Mouse (Mus musculus): Measurements from ENCODE around the gene Olfr718-ps1. TPM values are rescaled to one million over a fixed set of nuclear protein-coding genes. Genes with fewer than 3 reads are reported as not detected.
"Not testable (repeated sequence)": the region's sequence is repeated elsewhere in the genome, so short reads cannot be mapped to it uniquely, and the experiment has no call there.

Gene Olfr718-ps1
- polyA plus RNA-seq, 1 experiment from 2014 or later, result not detected

- no peak overlapping the region for H3K9ac ChIP-seq
- no peak overlapping the region for H3K4me3 ChIP-seq
- WGBS, result 84% methylated on average over 3 of the region's 3 CpGs
- H3K9me3 ChIP-seq (replicated peaks), result no peaks in the 10 kb centered on the region; the same call in 1 of the 2 replicates
- no peak overlapping the region for H3K27ac ChIP-seq
- no peak for ATAC-seq (replicated peaks; ENCODE audit: insufficient number of reproducible peaks, insufficient read depth, low FRiP score, low read depth)
- H3K36me3 ChIP-seq, result no peaks in the 10 kb centered on the region
- H3K4me1 ChIP-seq (replicated peaks), result peaks cover 4% of the 10 kb centered on the region; the same call in 1 of the 2 replicates
- H3K27me3 ChIP-seq, result peaks cover 47% of the 10 kb centered on the region
- H3K4me2 ChIP-seq, result no peak overlapping the region
These were observed 8.2 kb upstream of the Olfr718-ps1 start for GRCm38 (mm10) chr5:143155534-143155933.

- Histone ChIP-seq H3K36me3 (no peaks in the 10 kb centered on the region), H3K27ac (no peak overlapping the region), H3K9me3 (replicated peaks) (peaks cover 2% of the 10 kb centered on the region; the same call in 1 of the 2 replicates), H3K4me2 (no peak overlapping the region), H3K4me3 (no peak overlapping the region), H3K4me1 (replicated peaks) (peaks cover 4% of the 10 kb centered on the region; the same call in 1 of the 2 replicates), H3K9ac (no peak overlapping the region), H3K27me3 (peaks cover 33% of the 10 kb centered on the region)
- ATAC-seq (replicated peaks; ENCODE audit: insufficient number of reproducible peaks, insufficient read depth, low FRiP score, low read depth), result no peak
- 81% methylated on average over 10 of the region's 10 CpGs for WGBS
These were observed 6.4 kb upstream of the Olfr718-ps1 start for GRCm38 (mm10) chr5:143153756-143154155.

GRCm38 (mm10) chr5:143150044-143150443 is 2.7 kb upstream of the Olfr718-ps1 start:
- WGBS, result 77% methylated on average over 2 of the region's 2 CpGs
- no peaks in the 10 kb centered on the region for H3K36me3 ChIP-seq
- H3K4me3 ChIP-seq, result no peak overlapping the region
- no peaks in the 10 kb centered on the region for H3K4me1 ChIP-seq (replicated peaks)
- H3K9me3 ChIP-seq (replicated peaks), result peaks cover 2% of the 10 kb centered on the region; the same call in 1 of the 2 replicates
- H3K4me2 ChIP-seq, result no peak overlapping the region
- H3K9ac ChIP-seq, result no peak overlapping the region
- ATAC-seq (replicated peaks; ENCODE audit: insufficient number of reproducible peaks, insufficient read depth, low FRiP score, low read depth), result no peak
- no peaks in the 10 kb centered on the region; the same call in 1 of the 2 replicates for H3K27me3 ChIP-seq
- no peak overlapping the region for H3K27ac ChIP-seq

GRCm38 (mm10) chr5:143149536-143149935 is 2.2 kb upstream of the Olfr718-ps1 start:
- no peak overlapping the region for H3K27ac ChIP-seq
- no peak overlapping the region for H3K4me2 ChIP-seq
- 93% methylated on average over 2 of the region's 2 CpGs for WGBS
- no peaks in the 10 kb centered on the region; the same call in 1 of the 2 replicates for H3K27me3 ChIP-seq
- H3K4me3 ChIP-seq, result no peak overlapping the region
- peaks cover 2% of the 10 kb centered on the region; the same call in 1 of the 2 replicates for H3K9me3 ChIP-seq (replicated peaks)
- no peak overlapping the region for H3K9ac ChIP-seq
- no peaks in the 10 kb centered on the region for H3K36me3 ChIP-seq
- ATAC-seq (replicated peaks; ENCODE audit: insufficient number of reproducible peaks, insufficient read depth, low FRiP score, low read depth), result no peak
- H3K4me1 ChIP-seq (replicated peaks), result no peaks in the 10 kb centered on the region

- Histone ChIP-seq H3K9ac (no peak overlapping the region), H3K27me3 (no peaks in the 10 kb centered on the region; the same call in 1 of the 2 replicates), H3K4me2 (no peak overlapping the region), H3K4me3 (no peak overlapping the region), H3K36me3 (no peaks in the 10 kb centered on the region), H3K27ac (no peak overlapping the region), H3K4me1 (replicated peaks) (no peaks in the 10 kb centered on the region), H3K9me3 (replicated peaks) (peaks cover 2% of the 10 kb centered on the region; the same call in 1 of the 2 replicates)
- ATAC-seq (replicated peaks; ENCODE audit: insufficient number of reproducible peaks, insufficient read depth, low FRiP score, low read depth), result no peak
- WGBS, result 84% methylated on average over 5 of the region's 5 CpGs
These were observed 1.3 kb upstream of the Olfr718-ps1 start for GRCm38 (mm10) chr5:143148661-143149060.

GRCm38 (mm10) chr5:143137580-143137979 is 9.8 kb downstream of the Olfr718-ps1 start:
- no peak overlapping the region for H3K4me3 ChIP-seq
- ATAC-seq (replicated peaks; ENCODE audit: insufficient number of reproducible peaks, insufficient read depth, low FRiP score, low read depth), result no peak

GRCm38 (mm10) chr5:143135042-143135441 is 12.3 kb downstream of the Olfr718-ps1 start:
- H3K4me3 ChIP-seq, result no peak overlapping the region
- no peaks in the 10 kb centered on the region for H3K36me3 ChIP-seq
- no peak overlapping the region for H3K4me2 ChIP-seq
- no peak overlapping the region for H3K27ac ChIP-seq
- no peaks in the 10 kb centered on the region for H3K27me3 ChIP-seq
- no peak for ATAC-seq (replicated peaks; ENCODE audit: insufficient number of reproducible peaks, insufficient read depth, low FRiP score, low read depth)
- H3K9me3 ChIP-seq (replicated peaks), result no peaks in the 10 kb centered on the region
- no peak overlapping the region for H3K9ac ChIP-seq
- H3K4me1 ChIP-seq (replicated peaks), result peaks cover 3% of the 10 kb centered on the region; the same call in 1 of the 2 replicates
- 86% methylated on average over 7 of the region's 7 CpGs for WGBS

More at GRCm38 (mm10) chr5:143137580-143137979, 9.8 kb downstream of the Olfr718-ps1 start:
- Histone ChIP-seq H3K9me3 (replicated peaks) (no peaks in the 10 kb centered on the region), H3K4me1 (replicated peaks) (peaks cover 9% of the 10 kb centered on the region; the same call in 1 of the 2 replicates), H3K4me2 (no peak overlapping the region), H3K27me3 (no peaks in the 10 kb centered on the region), H3K9ac (no peak overlapping the region), H3K36me3 (no peaks in the 10 kb centered on the region), H3K27ac (no peak overlapping the region)
- 71% methylated on average over 13 of the region's 13 CpGs for WGBS

GRCm38 (mm10) chr5:143134216-143135010 is 13.0 kb downstream of the Olfr718-ps1 start:
- H3K4me3 ChIP-seq; H3K9me3 ChIP-seq (replicated peaks); ATAC-seq (replicated peaks; ENCODE audit: insufficient number of reproducible peaks, insufficient read depth, low FRiP score, low read depth); H3K27me3 ChIP-seq; H3K4me2 ChIP-seq; H3K27ac ChIP-seq; H3K9ac ChIP-seq; H3K4me1 ChIP-seq (replicated peaks); H3K36me3 ChIP-seq: not testable (repeated sequence)
- WGBS, result 85% methylated on average over 4 of the region's 6 CpGs

GRCm38 (mm10) chr5:143132935-143133514 is 14.4 kb downstream of the Olfr718-ps1 start:
- H3K4me2 ChIP-seq, result no peak overlapping the region
- WGBS, result 35% methylated on average over 13 of the region's 13 CpGs
- no peak for ATAC-seq (replicated peaks; ENCODE audit: insufficient number of reproducible peaks, insufficient read depth, low FRiP score, low read depth)

GRCm38 (mm10) chr5:143130342-143130741 is 17.0 kb downstream of the Olfr718-ps1 start:
- H3K4me3 ChIP-seq, result no peak overlapping the region
- H3K27ac ChIP-seq, result no peak overlapping the region
- H3K27me3 ChIP-seq, result no peaks in the 10 kb centered on the region
- H3K9me3 ChIP-seq (replicated peaks), result no peaks in the 10 kb centered on the region
- H3K4me2 ChIP-seq, result no peak overlapping the region
- no peaks in the 10 kb centered on the region for H3K36me3 ChIP-seq
- H3K4me1 ChIP-seq (replicated peaks), result peaks cover 4% of the 10 kb centered on the region; the same call in 1 of the 2 replicates
- WGBS, result 90% methylated on average over 7 of the region's 7 CpGs
- H3K9ac ChIP-seq, result no peak overlapping the region
- no peak for ATAC-seq (replicated peaks; ENCODE audit: insufficient number of reproducible peaks, insufficient read depth, low FRiP score, low read depth)

More at GRCm38 (mm10) chr5:143132935-143133514, 14.4 kb downstream of the Olfr718-ps1 start:
- H3K4me1 ChIP-seq (replicated peaks), result no peaks in the 10 kb centered on the region
- no peaks in the 10 kb centered on the region for H3K27me3 ChIP-seq
- no peak overlapping the region for H3K9ac ChIP-seq
- no peak overlapping the region for H3K27ac ChIP-seq
- no peaks in the 10 kb centered on the region for H3K9me3 ChIP-seq (replicated peaks)
- no peak overlapping the region for H3K4me3 ChIP-seq
- H3K36me3 ChIP-seq, result no peaks in the 10 kb centered on the region

- 93% methylated on average over 16 of the region's 16 CpGs for WGBS
- H3K36me3 ChIP-seq, result no peaks in the 10 kb centered on the region
- ATAC-seq (replicated peaks; ENCODE audit: insufficient number of reproducible peaks, insufficient read depth, low FRiP score, low read depth), result no peak
These were observed 18.3 kb downstream of the Olfr718-ps1 start for GRCm38 (mm10) chr5:143129101-143129500.

More at GRCm38 (mm10) chr5:143129101-143129500, 18.3 kb downstream of the Olfr718-ps1 start:
- Histone ChIP-seq H3K4me3 (no peak overlapping the region), H3K9ac (no peak overlapping the region), H3K27ac (no peak overlapping the region), H3K9me3 (replicated peaks) (no peaks in the 10 kb centered on the region), H3K4me2 (no peak overlapping the region), H3K27me3 (no peaks in the 10 kb centered on the region), H3K4me1 (replicated peaks) (peaks cover 4% of the 10 kb centered on the region; the same call in 1 of the 2 replicates)
